Mouse (Mus musculus) spleen, adult 2 months (tissue): Measurements from ENCODE around the gene Ltbp3.

ENCODE experiments used
- CTCF ChIP-seq: fragments of 200-500 bp; IDR thresholded peaks from 2 replicates; pipeline ENCODE4 v1.5.1; 2011; ENCODE audit warnings: mild to moderate bottlenecking, inconsistent platforms; ENCODE audit not compliant: insufficient read depth, insufficient read length, insufficient replicate concordance; ENCODE audit errors: extremely low read depth
- POLR2A ChIP-seq: fragments of 200-500 bp; IDR thresholded peaks from 2 replicates; pipeline ENCODE4 v1.6.1; 2011; ENCODE audit warnings: low read depth, low read length, inconsistent platforms

DNA sequence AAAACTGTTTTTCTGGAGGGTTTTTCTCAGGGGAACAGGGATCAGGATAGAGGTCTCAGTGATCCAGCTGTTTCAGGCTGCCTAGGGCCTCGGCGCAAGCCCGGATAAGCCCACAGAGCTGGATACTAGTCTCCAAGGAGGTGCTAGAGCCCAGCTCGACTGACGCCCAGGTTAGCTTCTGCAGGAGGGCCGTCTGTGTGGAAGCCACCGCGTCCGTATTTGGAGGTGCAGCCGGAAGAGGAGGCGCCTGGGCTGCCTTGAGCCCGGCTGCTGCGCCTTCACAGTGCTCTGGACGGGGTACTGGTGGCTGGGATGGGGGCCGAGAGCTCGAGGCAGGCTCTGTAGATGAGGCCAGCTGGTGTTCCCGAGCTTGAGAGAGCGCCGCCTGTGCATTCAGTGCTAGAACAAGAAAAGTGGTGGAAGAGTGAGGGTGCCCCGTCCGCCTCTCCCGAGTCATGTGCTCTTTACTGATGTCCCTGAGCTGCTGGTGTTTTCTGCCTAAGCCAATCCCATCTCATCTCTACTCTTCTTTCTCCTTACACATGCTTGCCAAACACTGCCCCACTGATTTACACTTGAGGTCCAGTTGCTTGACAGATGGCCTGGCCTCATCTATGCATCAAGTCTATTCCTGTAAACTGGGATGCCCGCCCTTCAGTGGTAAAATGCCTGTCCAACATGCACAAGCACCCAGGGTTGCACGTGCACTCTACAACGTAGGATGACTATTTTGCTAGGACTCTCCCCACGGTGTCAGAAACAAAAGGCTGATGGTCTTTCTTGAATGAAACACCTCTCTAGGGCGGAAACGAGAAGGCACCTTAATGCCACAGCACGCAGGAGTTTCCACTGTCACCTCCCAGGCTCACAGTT, 10.2 kb upstream of the Ltbp3 start:
- no peak for TF ChIP-seq POLR2A
- no peak for TF ChIP-seq CTCF
